Mouse (Mus musculus) embryonic facial prominence, embryonic 14.5 days (tissue): ENCODE measurements at regions not wholly inside any gene's neighbourhood (a gene's known extent, or its start where the extent isn't known, plus 50 kb on each side); places are given as distances from the start of the nearest gene placed in this dataset.
A peak's percentile ranks its signal among the peaks of the same experiment; 100 is the strongest.

Source experiments
- ATAC-seq: fragments of 200-750 bp; cut with Nextera tagmentation; 2 replicates; pipeline ENCODE4 v1.8.0; 2017; ENCODE audit warnings: low read depth, moderate number of reproducible peaks, moderate TSS enrichment
- DNase-seq: peaks from one replicate; pipeline ENCODE4 v3.0.0-alpha.2; 2015; ENCODE audit warnings: low spot score
- H3K27ac ChIP-seq: fragments of 300-500 bp; sonication (generic); replicated peaks from 2 replicates; pipeline ENCODE4 v1.5.1; 2014; ENCODE audit warnings: low read depth, mild to moderate bottlenecking, low read length, moderate library complexity
- H3K27me3 ChIP-seq: fragments of 300-500 bp; sonication (generic); replicated peaks from 2 replicates; pipeline ENCODE4 v1.6.1; 2014; ENCODE audit warnings: low read length; ENCODE audit not compliant: control insufficient read depth, insufficient read depth
- H3K36me3 ChIP-seq: fragments of 300-500 bp; sonication (generic); 2 replicates; pipeline ENCODE4 v1.6.1; 2014; ENCODE audit warnings: low read length, mixed read lengths; ENCODE audit not compliant: control insufficient read depth, insufficient read depth
- H3K4me1 ChIP-seq: fragments of 300-500 bp; sonication (generic); 2 replicates; pipeline ENCODE4 v1.6.1; 2014; ENCODE audit warnings: antibody characterized with exemption, low read length; ENCODE audit not compliant: control insufficient read depth, insufficient read depth
- H3K4me2 ChIP-seq: fragments of 300-500 bp; sonication (generic); 2 replicates; pipeline ENCODE4 v1.6.1; 2014; ENCODE audit warnings: low read depth, mild to moderate bottlenecking, low read length, moderate library complexity, mixed read lengths
- H3K4me3 ChIP-seq: fragments of 300-500 bp; sonication (generic); 2 replicates; pipeline ENCODE4 v1.5.1; 2014; ENCODE audit warnings: low read depth, mild to moderate bottlenecking, low read length
- H3K9ac ChIP-seq: fragments of 300-500 bp; sonication (generic); 2 replicates; pipeline ENCODE4 v1.6.1; 2014; ENCODE audit warnings: low read depth, mild to moderate bottlenecking, low read length, moderate library complexity, mixed read lengths
- H3K9me3 ChIP-seq: fragments of 300-500 bp; sonication (generic); 2 replicates; pipeline ENCODE4 v1.6.1; 2016; ENCODE audit warnings: low read length; ENCODE audit not compliant: control insufficient read depth
- WGBS: fragments of 180-500 bp; shearing (Covaris S2); extraction: QIAGEN DNeasy Blood & Tissue Kit; methylation state at CpG from one replicate; pipeline ENCODE4 v1.1.7; 2014; 5-methylcytosine and 5-hydroxymethylcytosine counted together

DNA sequence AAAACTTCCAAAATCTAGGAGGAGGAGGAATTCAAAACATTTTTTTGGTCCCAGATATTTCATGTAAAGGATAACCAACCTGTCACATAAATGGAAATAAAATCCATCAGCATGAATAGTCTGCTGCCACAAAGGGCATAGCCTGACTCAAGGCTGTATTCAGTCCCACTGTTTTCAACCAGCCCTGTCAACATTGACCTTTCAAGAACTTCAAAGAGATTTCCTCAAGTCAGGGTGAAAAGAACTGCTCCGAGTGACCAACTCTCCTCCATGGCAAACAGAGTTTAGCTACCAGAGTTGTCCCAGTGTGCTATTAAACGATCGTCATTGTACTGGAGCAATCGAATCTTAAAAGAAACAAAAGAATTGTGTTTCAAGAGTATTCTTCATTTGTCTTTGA, 606.5 kb upstream of the Arid1b start:
- Histone ChIP-seq H3K27me3 (no peaks in the 10 kb centered on the region), H3K4me3 (no peak overlapping the region), H3K9ac (no peak overlapping the region), H3K4me2 (no peak overlapping the region), H3K9me3 (no peaks in the 10 kb centered on the region), H3K4me1 (no peaks in the 10 kb centered on the region), H3K36me3 (no peaks in the 10 kb centered on the region), H3K27ac (no peak overlapping the region)
- WGBS: 80% methylated on average over 4 of the region's 4 CpGs
- DNase-seq (no peak), ATAC-seq (no peak)

DNA sequence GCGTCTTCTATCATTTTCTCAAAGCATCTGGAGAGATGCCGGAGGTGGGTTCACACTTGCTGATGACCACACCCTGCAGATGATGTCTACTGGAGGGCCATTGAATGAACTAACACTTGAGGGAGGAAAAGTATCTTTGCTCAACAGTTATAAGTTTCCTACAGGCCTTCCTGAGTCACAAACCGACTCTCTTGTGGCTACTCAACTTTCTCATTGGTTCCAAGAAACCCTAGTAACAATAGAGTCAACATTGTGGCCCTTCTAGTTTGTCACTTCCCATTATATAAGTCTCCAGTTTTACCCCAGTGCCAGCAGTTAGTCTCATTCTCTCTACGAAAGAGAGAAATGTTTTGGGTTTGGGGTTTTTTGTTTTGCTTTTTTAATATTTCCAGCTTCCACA, 604.1 kb upstream of the Arid1b start:
- H3K36me3 ChIP-seq: no peaks in the 10 kb centered on the region
- H3K4me1 ChIP-seq: no peaks in the 10 kb centered on the region
- H3K4me3 ChIP-seq: no peak overlapping the region
- no peaks in the 10 kb centered on the region for H3K27me3 ChIP-seq
- DNase-seq (no peak), ATAC-seq (no peak)
- H3K27ac ChIP-seq: no peak overlapping the region
- H3K9me3 ChIP-seq: no peaks in the 10 kb centered on the region
- H3K4me2 ChIP-seq: no peak overlapping the region
- WGBS: 86% methylated on average over 4 of the region's 4 CpGs
- H3K9ac ChIP-seq: no peak overlapping the region

DNA sequence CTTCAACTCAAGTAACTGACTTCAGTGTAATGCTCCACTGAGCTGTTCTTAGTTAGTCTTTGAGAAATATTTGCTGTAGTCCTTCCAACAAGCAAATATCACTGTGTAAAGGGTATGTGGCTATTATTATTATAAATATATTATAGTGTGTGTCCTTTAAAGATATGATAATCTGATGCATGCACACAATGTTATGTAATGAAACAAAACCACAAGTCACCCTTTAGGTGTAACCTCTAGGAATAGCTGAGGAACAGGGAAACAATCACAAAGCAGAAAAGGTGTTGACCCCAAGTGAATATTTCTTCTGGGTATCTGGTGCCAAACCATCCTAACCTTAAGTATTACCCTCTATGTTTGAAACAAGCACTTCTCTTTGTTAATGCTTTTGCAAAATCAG, 603.6 kb upstream of the Arid1b start:
- ATAC-seq: no peak

DNA sequence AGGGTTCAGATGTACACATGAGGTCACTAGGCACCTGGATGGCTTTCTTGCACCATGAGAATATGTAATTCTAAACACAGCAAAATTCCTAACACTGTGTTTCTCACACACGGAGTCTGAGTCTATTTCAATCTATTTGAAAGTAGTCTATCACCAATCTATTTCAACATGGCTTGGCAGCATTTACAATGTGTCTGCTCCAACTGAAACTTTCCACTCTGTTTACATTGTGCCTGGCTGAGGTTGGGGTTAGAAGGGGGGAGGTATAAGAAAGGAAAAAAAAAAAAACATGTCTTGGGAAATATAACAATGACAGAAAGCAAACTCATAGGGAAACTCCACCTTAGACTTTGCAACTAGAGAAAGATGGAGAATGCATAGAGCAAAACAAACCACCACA, 602.9 kb upstream of the Arid1b start:
- H3K36me3 ChIP-seq: no peaks in the 10 kb centered on the region
- ATAC-seq: no peak

More for the DNA sequence above, 603.6 kb upstream of the Arid1b start:
- Histone ChIP-seq H3K9me3 (no peaks in the 10 kb centered on the region), H3K4me1 (no peaks in the 10 kb centered on the region), H3K9ac (no peak overlapping the region), H3K27me3 (no peaks in the 10 kb centered on the region), H3K36me3 (no peaks in the 10 kb centered on the region), H3K27ac (no peak overlapping the region), H3K4me2 (no peak overlapping the region), H3K4me3 (no peak overlapping the region)
- no peak for DNase-seq

DNA sequence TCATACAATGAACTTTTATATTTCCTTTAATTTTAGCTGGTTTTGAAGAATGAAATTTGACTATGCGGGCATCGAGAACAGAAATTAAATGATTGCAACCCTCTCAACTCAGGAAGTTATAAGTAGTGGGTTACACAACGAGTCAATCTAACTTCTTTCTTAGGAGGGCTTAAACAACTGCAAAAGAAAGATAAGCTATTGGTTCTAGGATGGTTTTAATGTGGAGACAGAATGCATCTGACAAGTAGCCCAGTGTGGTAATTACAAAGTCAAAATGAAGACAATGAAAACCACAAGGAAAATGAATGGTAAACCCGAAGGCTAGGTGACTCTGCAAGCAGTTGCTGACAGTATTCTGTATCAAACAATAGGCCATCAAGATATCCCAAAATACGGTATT, 598.0 kb upstream of the Arid1b start:
- Histone ChIP-seq H3K4me1 (no peaks in the 10 kb centered on the region), H3K4me3 (no peak overlapping the region), H3K36me3 (no peaks in the 10 kb centered on the region), H3K9me3 (no peaks in the 10 kb centered on the region), H3K4me2 (no peak overlapping the region), H3K9ac (no peak overlapping the region), H3K27ac (no peak overlapping the region), H3K27me3 (no peaks in the 10 kb centered on the region)
- no peak for DNase-seq
- WGBS: 77% methylated on average over 5 of the region's 5 CpGs
- no peak for ATAC-seq

More for the DNA sequence above, 602.9 kb upstream of the Arid1b start:
- H3K9me3 ChIP-seq: no peaks in the 10 kb centered on the region
- no peak overlapping the region for H3K4me2 ChIP-seq
- WGBS: 51% methylated on average over 1 of the region's 1 CpGs
- H3K4me1 ChIP-seq: no peaks in the 10 kb centered on the region
- H3K4me3 ChIP-seq: no peak overlapping the region
- no peak overlapping the region for H3K27ac ChIP-seq
- H3K27me3 ChIP-seq: no peaks in the 10 kb centered on the region
- DNase-seq: no peak
- no peak overlapping the region for H3K9ac ChIP-seq

DNA sequence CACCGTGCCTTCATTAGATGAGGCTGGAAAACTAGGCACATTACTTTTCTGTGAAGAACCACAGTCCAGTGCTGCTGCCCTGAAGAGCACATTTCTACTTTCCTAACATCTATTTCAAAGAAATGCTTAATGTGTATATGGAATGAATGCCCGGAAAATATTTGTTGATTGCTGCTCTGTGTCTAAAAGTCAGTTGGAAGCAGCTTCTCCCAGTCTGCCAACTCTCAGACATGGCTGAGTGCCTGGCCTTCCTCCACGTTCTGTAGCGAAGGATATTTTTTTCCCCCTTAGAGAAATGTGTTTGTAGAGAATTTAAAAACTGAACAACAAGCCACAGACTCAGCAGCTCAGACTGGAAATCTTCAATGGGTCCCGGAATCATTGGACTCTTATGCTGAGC, 576.4 kb upstream of the Arid1b start:
- H3K36me3 ChIP-seq: no peaks in the 10 kb centered on the region
- WGBS: 72% methylated on average over 5 of the region's 5 CpGs
- DNase-seq: peak; percentile 48
- H3K4me1 ChIP-seq: no peaks in the 10 kb centered on the region
- no peaks in the 10 kb centered on the region for H3K27me3 ChIP-seq
- H3K4me3 ChIP-seq: no peak overlapping the region
- ATAC-seq: no peak
- no peak overlapping the region for H3K4me2 ChIP-seq
- no peak overlapping the region for H3K9ac ChIP-seq
- H3K27ac ChIP-seq: no peak overlapping the region
- H3K9me3 ChIP-seq: no peaks in the 10 kb centered on the region

DNA sequence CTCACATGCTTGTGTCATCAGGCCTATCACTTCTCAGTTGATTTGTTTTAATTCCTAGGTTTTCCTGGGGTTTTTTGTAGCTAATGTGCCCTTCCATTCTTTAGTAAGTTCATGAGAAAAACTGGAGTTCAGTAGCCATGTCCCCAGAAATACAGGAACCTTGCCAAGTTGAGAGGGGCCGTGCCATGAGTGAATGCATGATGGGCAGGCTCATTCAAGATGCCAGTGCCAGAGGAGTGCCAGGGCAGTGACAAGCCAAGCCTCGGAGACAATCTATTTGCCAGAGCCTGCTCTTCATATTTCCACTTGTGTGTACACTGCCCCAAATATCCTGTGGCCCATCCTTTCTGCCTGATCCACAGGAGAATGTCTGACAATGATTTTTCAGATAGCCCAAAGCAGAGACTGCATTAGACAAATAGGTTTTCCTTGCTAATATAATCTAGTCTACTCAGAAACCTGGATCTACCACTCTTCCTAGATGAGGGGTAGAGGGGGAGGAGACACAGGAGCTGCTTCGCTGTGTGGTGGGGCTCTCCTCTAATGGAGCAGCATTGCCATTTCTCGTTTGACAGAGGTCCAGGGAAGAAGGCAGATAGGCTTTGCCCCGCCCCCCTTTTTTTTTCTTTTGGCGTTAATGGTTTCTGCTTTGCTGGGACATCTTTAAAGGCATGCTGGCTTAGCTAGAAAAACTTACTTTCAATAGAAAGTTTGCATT, 569.5 kb upstream of the Arid1b start:
- DNase-seq (no peak), ATAC-seq (no peak)
- Histone ChIP-seq H3K27ac (no peak overlapping the region), H3K27me3 (no peaks in the 10 kb centered on the region), H3K4me1 (no peaks in the 10 kb centered on the region), H3K9me3 (no peaks in the 10 kb centered on the region), H3K4me3 (no peak overlapping the region), H3K9ac (no peak overlapping the region), H3K36me3 (no peaks in the 10 kb centered on the region), H3K4me2 (no peak overlapping the region)
- 56% methylated on average over 6 of the region's 6 CpGs for WGBS

DNA sequence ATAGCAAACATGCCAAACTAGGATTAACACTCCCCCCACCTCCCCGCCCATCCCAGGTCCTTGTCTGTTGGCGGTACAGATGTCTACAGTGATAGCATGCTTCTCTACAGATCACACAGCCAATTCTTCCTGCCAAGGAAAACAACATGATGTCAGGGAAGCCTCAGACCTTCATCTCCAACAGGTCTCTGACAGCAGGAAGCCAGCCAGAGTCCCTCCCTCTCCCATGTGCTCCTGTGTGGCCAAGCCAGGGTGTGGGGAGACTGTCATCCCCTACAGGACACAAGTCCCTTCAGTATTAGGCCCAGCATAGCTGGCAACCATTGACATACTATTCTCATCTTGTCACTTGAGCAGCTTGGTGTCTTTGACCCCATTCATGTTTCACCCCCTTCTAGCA, 568.8 kb upstream of the Arid1b start:
- 80% methylated on average over 2 of the region's 2 CpGs for WGBS
- no peaks in the 10 kb centered on the region for H3K36me3 ChIP-seq
- no peak overlapping the region for H3K4me2 ChIP-seq
- no peak overlapping the region for H3K4me3 ChIP-seq
- no peak overlapping the region for H3K9ac ChIP-seq
- H3K27me3 ChIP-seq: no peaks in the 10 kb centered on the region
- no peaks in the 10 kb centered on the region for H3K4me1 ChIP-seq
- H3K9me3 ChIP-seq: no peaks in the 10 kb centered on the region
- no peak overlapping the region for H3K27ac ChIP-seq
- DNase-seq (no peak), ATAC-seq (no peak)

DNA sequence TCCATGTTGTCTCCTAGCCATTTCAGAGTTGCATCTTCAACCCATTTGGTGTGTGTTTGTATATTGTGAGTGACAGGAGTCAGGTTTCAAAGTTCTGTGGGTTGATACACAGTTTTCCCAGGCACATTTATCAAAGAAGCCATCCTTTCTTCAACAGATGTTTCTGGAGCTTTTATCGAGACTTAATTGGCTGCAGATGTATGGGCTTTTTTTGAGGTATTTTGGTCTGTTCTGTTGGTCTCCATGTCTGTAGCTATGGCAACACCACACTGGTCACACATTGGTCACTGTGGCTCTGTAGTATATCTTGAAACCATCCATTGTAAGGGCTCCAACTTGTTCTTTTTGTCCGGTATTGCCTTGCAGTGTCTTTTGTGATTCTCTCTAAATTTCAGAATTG, 565.1 kb upstream of the Arid1b start:
- Histone ChIP-seq H3K9me3 (no peaks in the 10 kb centered on the region), H3K27ac (no peak overlapping the region), H3K4me2 (no peak overlapping the region), H3K4me3 (no peak overlapping the region), H3K4me1 (no peaks in the 10 kb centered on the region), H3K27me3 (no peaks in the 10 kb centered on the region), H3K36me3 (no peaks in the 10 kb centered on the region), H3K9ac (no peak overlapping the region)
- 49% methylated on average over 2 of the region's 2 CpGs for WGBS
- DNase-seq (no peak), ATAC-seq (no peak)
